Mouse (Mus musculus) midbrain, embryonic 13.5 days (tissue): ENCODE data around the gene Clcnka. TPM values are rescaled to one million over a fixed set of nuclear protein-coding genes. Genes with fewer than 3 reads are reported as not detected.

Experiments
- ATAC-seq: fragments of 200-750 bp; cut with Nextera tagmentation; 2 replicates; pipeline ENCODE4 v1.8.0; 2017; ENCODE audit warnings: mild to moderate bottlenecking, moderate TSS enrichment, moderate library complexity
- H3K27ac ChIP-seq: fragments of 300-500 bp; sonication (generic); 2 replicates; pipeline ENCODE4 v1.5.1; 2015; ENCODE audit warnings: inconsistent platforms, mild to moderate bottlenecking, moderate library complexity
- H3K27me3 ChIP-seq: fragments of 300-500 bp; sonication (generic); 2 replicates; pipeline ENCODE4 v1.6.1; 2015; ENCODE audit warnings: mild to moderate bottlenecking, inconsistent platforms
- H3K36me3 ChIP-seq: fragments of 300-500 bp; sonication (generic); 2 replicates; pipeline ENCODE4 v1.6.1; 2015; ENCODE audit warnings: mild to moderate bottlenecking, inconsistent platforms
- H3K4me1 ChIP-seq: fragments of 300-500 bp; sonication (generic); replicated peaks from 2 replicates; pipeline ENCODE4 v1.6.1; 2015; ENCODE audit warnings: inconsistent platforms
- H3K4me2 ChIP-seq: fragments of 300-500 bp; sonication (generic); replicated peaks from 2 replicates; pipeline ENCODE4 v1.6.1; 2015; ENCODE audit warnings: moderate library complexity, mild to moderate bottlenecking, inconsistent platforms
- H3K4me3 ChIP-seq: fragments of 300-500 bp; sonication (generic); replicated peaks from 2 replicates; pipeline ENCODE4 v1.5.1; 2015; ENCODE audit warnings: mild to moderate bottlenecking, inconsistent platforms
- H3K9ac ChIP-seq: fragments of 300-500 bp; sonication (generic); replicated peaks from 2 replicates; pipeline ENCODE4 v1.6.1; 2015; ENCODE audit warnings: mild to moderate bottlenecking, inconsistent platforms
- H3K9me3 ChIP-seq: fragments of 300-500 bp; sonication (generic); 2 replicates; pipeline ENCODE4 v1.6.1; 2016; ENCODE audit warnings: mild to moderate bottlenecking, inconsistent platforms
- WGBS: fragments of 180-500 bp; shearing (Covaris S2); methylation state at CpG from one replicate; pipeline ENCODE4 v1.1.7; 2015; 5-methylcytosine and 5-hydroxymethylcytosine counted together
- polyA plus RNA-seq: library from polyadenylated mRNA; unstranded; fragments of >200 nt; fragmentation: Nextera tagmentation; extraction: Ambion mirVana; gene quantifications from 2 replicates; pipeline ENCODE4 v1.2.1, GENCODE M21; 2015

The Clcnka gene
- polyA plus RNA-seq, 1 experiment from 2014 or later, result not detected

DNA sequence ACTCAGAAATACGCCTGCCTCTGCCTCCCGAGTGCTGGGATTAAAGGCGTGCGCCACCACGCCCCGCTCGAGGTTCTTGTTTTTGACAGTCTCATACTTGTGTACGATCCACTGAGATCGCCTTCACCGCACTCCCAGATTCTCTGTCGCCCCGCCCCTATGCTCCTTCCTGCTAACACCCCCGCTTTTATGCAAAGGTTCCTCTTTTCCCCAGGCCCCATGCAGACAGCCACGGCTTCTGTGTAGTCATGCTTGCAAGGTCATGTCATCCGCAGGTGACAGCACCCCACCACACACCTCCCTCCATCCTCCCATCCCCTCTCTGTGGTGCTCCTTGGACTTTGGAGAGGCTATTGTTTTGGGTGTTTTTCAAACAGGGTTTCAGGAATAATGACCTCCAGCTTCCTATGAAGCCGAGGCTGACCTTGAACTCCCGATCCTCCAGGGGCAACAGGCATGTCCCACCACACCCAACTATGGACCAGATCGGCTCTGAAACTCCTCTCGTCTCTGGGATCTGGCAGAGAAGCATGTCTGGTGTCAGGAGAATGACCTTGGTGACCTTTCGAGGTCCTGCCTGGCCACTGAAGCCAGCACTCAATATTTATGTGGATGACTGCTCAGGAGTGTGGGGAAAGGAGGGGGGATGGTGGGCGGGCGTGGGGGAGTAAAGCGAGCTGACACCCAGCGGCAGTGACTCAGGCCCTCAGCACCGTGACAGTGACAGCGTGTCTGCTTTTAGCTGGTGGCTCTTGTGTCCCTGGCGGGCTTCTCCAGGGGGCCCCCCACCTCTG is 21.1 kb upstream of the Clcnka start:
- Histone ChIP-seq H3K4me3 (no peak overlapping the region), H3K36me3 (no peaks in the 10 kb centered on the region), H3K27ac (no peak overlapping the region), H3K9ac (no peak overlapping the region), H3K27me3 (no peaks in the 10 kb centered on the region), H3K4me2 (no peak overlapping the region), H3K4me1 (no peaks in the 10 kb centered on the region), H3K9me3 (no peaks in the 10 kb centered on the region)
- WGBS, result 69% methylated on average over 27 of the region's 27 CpGs
- ATAC-seq, result no peak

GRCm38 (mm10) chr4:141415924-141416323 is 17.4 kb upstream of the Clcnka start, which contains the start of gene Clcnkb:
Clcnkb (minus strand) TSS chr4:141416014.
- Histone ChIP-seq H3K27ac (no peak within 1 kb of the TSS), H3K4me1 (no peaks in the 10 kb centered on the region), H3K9ac (no peak within 1 kb of the TSS), H3K4me3 (no peak within 1 kb of the TSS), H3K27me3 (0 out of 2 replicates have a peak, but pooled peaks cover 6% of the 10 kb centered on the region), H3K36me3 (no peaks in the 10 kb centered on the region), H3K9me3 (no peaks in the 10 kb centered on the region), H3K4me2 (no peak within 1 kb of the TSS)
- ATAC-seq, result no peak
- 71% methylated on average over 7 of the region's 7 CpGs for WGBS

GRCm38 (mm10) chr4:141411430-141411992 is 13.0 kb upstream of the Clcnka start:
- Histone ChIP-seq H3K9me3 (no peaks in the 10 kb centered on the region), H3K9ac (no peak overlapping the region), H3K36me3 (no peaks in the 10 kb centered on the region), H3K27ac (no peak overlapping the region), H3K4me3 (no peak overlapping the region), H3K27me3 (0 out of 2 replicates have a peak, but pooled peaks cover 6% of the 10 kb centered on the region), H3K4me1 (no peaks in the 10 kb centered on the region), H3K4me2 (no peak overlapping the region)
- no peak for ATAC-seq
- 21% methylated on average over 22 of the region's 22 CpGs for WGBS

DNA sequence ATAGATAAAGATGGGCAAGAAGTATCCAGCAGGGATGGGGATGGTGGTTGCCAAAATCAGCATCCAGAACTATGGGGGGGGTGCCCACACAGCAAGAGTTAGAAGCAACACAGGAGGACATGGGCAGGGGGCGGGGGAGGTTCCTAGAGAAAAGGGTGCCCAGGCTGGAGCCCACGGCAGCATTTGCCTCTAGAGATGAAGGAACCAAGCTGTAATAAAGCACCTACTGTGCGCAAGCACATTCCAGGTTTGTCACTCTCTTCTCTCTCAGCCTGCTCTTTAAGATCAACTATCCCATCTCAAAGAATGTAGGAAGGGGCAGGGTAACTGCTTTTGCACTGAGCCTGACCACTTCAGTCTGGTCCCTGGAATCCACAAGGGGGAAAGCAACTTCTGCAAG is 10.1 kb upstream of the Clcnka start:
- WGBS, result 92% methylated on average over 3 of the region's 3 CpGs
- ATAC-seq, result no peak
- H3K9me3 ChIP-seq, result no peaks in the 10 kb centered on the region
- peaks cover 13% of the 10 kb centered on the region; the same call in 1 of the 2 replicates for H3K27me3 ChIP-seq
- H3K36me3 ChIP-seq, result no peaks in the 10 kb centered on the region
- H3K9ac ChIP-seq, result no peak overlapping the region
- H3K4me2 ChIP-seq, result no peak overlapping the region
- no peak overlapping the region for H3K4me3 ChIP-seq
- no peaks in the 10 kb centered on the region for H3K4me1 ChIP-seq
- H3K27ac ChIP-seq, result no peak overlapping the region

GRCm38 (mm10) chr4:141406516-141407299 is 8.2 kb upstream of the Clcnka start:
- Histone ChIP-seq H3K9me3 (no peaks in the 10 kb centered on the region), H3K4me1 (no peaks in the 10 kb centered on the region), H3K4me3 (no peak overlapping the region), H3K9ac (no peak overlapping the region), H3K4me2 (no peak overlapping the region), H3K27ac (no peak overlapping the region), H3K36me3 (no peaks in the 10 kb centered on the region), H3K27me3 (peaks cover 9% of the 10 kb centered on the region; the same call in 1 of the 2 replicates)
- ATAC-seq, result no peak
- 45% methylated on average over 14 of the region's 14 CpGs for WGBS

DNA sequence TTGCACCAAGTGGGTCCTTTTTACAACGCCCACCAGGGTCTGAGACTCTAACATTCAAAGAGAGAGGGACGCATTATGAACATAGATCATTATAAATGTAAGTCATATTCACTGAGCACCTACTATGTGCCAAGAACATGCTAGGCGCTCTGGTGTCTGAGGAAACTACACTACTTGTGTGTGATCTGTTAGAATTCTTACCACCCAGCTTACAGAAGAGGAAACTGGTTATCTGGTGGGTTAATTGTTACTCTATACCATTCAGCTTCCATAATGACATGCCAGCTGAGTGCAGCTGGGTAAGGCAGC is 6.7 kb upstream of the Clcnka start:
- no peak overlapping the region for H3K4me3 ChIP-seq
- no peak overlapping the region for H3K27ac ChIP-seq
- WGBS, result 86% methylated on average over 3 of the region's 3 CpGs
- no peaks in the 10 kb centered on the region for H3K9me3 ChIP-seq
- no peak overlapping the region for H3K4me2 ChIP-seq
- no peaks in the 10 kb centered on the region for H3K4me1 ChIP-seq
- H3K36me3 ChIP-seq, result no peaks in the 10 kb centered on the region
- H3K9ac ChIP-seq, result no peak overlapping the region
- no peak for ATAC-seq
- peaks cover 6% of the 10 kb centered on the region; the same call in 1 of the 2 replicates for H3K27me3 ChIP-seq

GRCm38 (mm10) chr4:141404518-141405313 is 6.2 kb upstream of the Clcnka start:
- peak; percentile 89 for ATAC-seq
- Histone ChIP-seq H3K27me3 (peaks cover 6% of the 10 kb centered on the region; the same call in 1 of the 2 replicates), H3K9ac (0 out of 2 replicates have a peak overlapping the region, but pooled peaks have one; percentile 43), H3K27ac (no peak overlapping the region), H3K4me2 (peak overlapping the region; percentile 27), H3K4me3 (no peak overlapping the region), H3K4me1 (no peaks in the 10 kb centered on the region), H3K36me3 (no peaks in the 10 kb centered on the region), H3K9me3 (no peaks in the 10 kb centered on the region)
- WGBS, result 12% methylated on average over 15 of the region's 15 CpGs

DNA sequence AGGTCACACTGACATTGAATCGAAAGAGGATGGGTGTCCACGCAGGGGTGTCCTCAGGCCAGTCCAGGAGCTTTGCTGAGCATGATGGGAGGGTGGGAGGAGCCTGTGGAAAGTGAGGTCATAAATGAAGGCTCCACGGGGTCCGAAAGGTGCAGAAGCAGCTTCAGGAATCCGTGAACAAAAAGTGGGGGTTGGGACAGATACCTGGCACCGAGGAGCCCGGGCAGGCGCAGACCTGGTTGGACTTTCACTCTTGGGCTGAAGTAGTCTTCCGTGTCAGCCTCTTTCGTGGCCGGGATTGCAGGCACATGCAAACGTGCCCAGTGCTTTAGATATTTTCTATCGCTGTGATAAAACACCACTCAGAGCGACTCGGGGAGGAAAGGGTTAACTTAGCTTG is 1.6 kb upstream of the Clcnka start:
- H3K27me3 ChIP-seq, result peaks cover 16% of the 10 kb centered on the region
- H3K4me2 ChIP-seq, result no peak overlapping the region
- no peaks in the 10 kb centered on the region for H3K9me3 ChIP-seq
- no peak overlapping the region for H3K27ac ChIP-seq
- H3K9ac ChIP-seq, result no peak overlapping the region
- WGBS, result 89% methylated on average over 15 of the region's 15 CpGs
- ATAC-seq, result no peak
- H3K4me1 ChIP-seq, result no peaks in the 10 kb centered on the region
- no peak overlapping the region for H3K4me3 ChIP-seq
- H3K36me3 ChIP-seq, result no peaks in the 10 kb centered on the region

GRCm38 (mm10) chr4:141397861-141398260 is 663 bp downstream of the Clcnka start:
- ATAC-seq, result no peak
- Histone ChIP-seq H3K27ac (no peak overlapping the region), H3K9ac (no peak overlapping the region), H3K4me3 (no peak overlapping the region), H3K4me2 (no peak overlapping the region), H3K36me3 (no peaks in the 10 kb centered on the region), H3K4me1 (no peaks in the 10 kb centered on the region), H3K27me3 (peaks cover 13% of the 10 kb centered on the region; the same call in 1 of the 2 replicates), H3K9me3 (no peaks in the 10 kb centered on the region)
- WGBS, result 74% methylated on average over 12 of the region's 12 CpGs

DNA sequence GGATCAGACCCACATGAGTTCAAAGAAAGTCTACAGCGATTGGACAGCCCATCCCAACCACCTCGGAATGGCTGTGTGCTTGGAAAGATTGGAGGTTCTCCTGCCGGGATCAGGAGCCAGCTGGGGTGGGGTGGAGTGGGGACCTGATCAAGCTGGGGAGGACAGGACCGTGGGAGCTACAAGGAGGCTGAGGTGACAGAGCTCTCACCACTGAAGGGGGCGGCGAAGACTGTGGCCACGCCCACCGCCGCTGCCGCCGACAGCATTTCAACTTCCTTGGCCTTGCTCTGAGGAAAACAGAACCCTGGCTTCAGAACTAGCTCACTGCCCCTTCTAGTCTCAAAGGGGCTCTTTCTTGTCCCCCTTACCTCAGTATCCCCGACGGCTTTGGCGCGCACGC is 3.8 kb downstream of the Clcnka start:
- no peak overlapping the region for H3K4me3 ChIP-seq
- no peak for ATAC-seq
- H3K9me3 ChIP-seq, result no peaks in the 10 kb centered on the region
- no peaks in the 10 kb centered on the region for H3K36me3 ChIP-seq
- H3K27me3 ChIP-seq, result peaks cover 13% of the 10 kb centered on the region; the same call in 1 of the 2 replicates
- H3K4me1 ChIP-seq, result no peaks in the 10 kb centered on the region
- H3K9ac ChIP-seq, result 0 out of 2 replicates have a peak overlapping the region, but pooled peaks have one; percentile 10
- no peak overlapping the region for H3K27ac ChIP-seq
- H3K4me2 ChIP-seq, result peak overlapping the region; percentile 19; the same call in 1 of the 2 replicates
- 15% methylated on average over 16 of the region's 16 CpGs for WGBS

- Histone ChIP-seq H3K9ac (no peak overlapping the region), H3K4me3 (no peak overlapping the region), H3K27ac (no peak overlapping the region), H3K36me3 (no peaks in the 10 kb centered on the region), H3K4me2 (no peak overlapping the region), H3K27me3 (peaks cover 3% of the 10 kb centered on the region; the same call in 1 of the 2 replicates), H3K4me1 (no peaks in the 10 kb centered on the region), H3K9me3 (no peaks in the 10 kb centered on the region)
- 83% methylated on average over 12 of the region's 12 CpGs for WGBS
- no peak for ATAC-seq
Observed at GRCm38 (mm10) chr4:141391293-141391692, 7.2 kb downstream of the Clcnka start.
